Mouse (Mus musculus) hindbrain, embryonic 10.5 days (tissue): ENCODE results near the gene Pcdh19. TPM values are rescaled to one million over a fixed set of nuclear protein-coding genes. Genes with fewer than 3 reads are reported as not detected.
"Not testable (repeated sequence)": the region's sequence is repeated elsewhere in the genome, so short reads cannot be mapped to it uniquely, and the experiment has no call there.

Experiments
- DNase-seq: peaks from one replicate; pipeline ENCODE4 v3.0.0-alpha.2; 2017; ENCODE audit warnings: low spot score
- H3K27ac ChIP-seq: fragments of 300-500 bp; sonication (generic); 2 replicates; pipeline ENCODE4 v1.5.1; 2016; ENCODE audit warnings: mild to moderate bottlenecking, moderate library complexity
- H3K27me3 ChIP-seq: fragments of 300-500 bp; sonication (generic); 2 replicates; pipeline ENCODE4 v1.6.1; 2016; ENCODE audit warnings: mild to moderate bottlenecking; ENCODE audit not compliant: poor library complexity, insufficient read depth, severe bottlenecking
- H3K36me3 ChIP-seq: fragments of 300-500 bp; sonication (generic); 2 replicates; pipeline ENCODE4 v1.6.1; 2016; ENCODE audit warnings: mild to moderate bottlenecking, moderate library complexity
- H3K4me1 ChIP-seq: fragments of 300-500 bp; sonication (generic); replicated peaks from 2 replicates; pipeline ENCODE4 v1.6.1; 2016; ENCODE audit warnings: mild to moderate bottlenecking
- H3K4me3 ChIP-seq: fragments of 300-500 bp; sonication (generic); 2 replicates; pipeline ENCODE4 v1.5.1; 2016; ENCODE audit warnings: mild to moderate bottlenecking, moderate library complexity
- H3K9me3 ChIP-seq: fragments of 300-500 bp; sonication (generic); 2 replicates; pipeline ENCODE4 v1.6.1; 2016; ENCODE audit warnings: mild to moderate bottlenecking, moderate library complexity
- WGBS: fragments of 180-500 bp; shearing (Covaris S2); methylation state at CpG from one replicate; pipeline ENCODE4 v1.1.7; 2016; 5-methylcytosine and 5-hydroxymethylcytosine counted together
- polyA plus RNA-seq: library from polyadenylated mRNA; unstranded; fragments of >200 nt; fragmentation: Nextera tagmentation; extraction: Ambion mirVana; gene quantifications from 2 replicates; pipeline ENCODE4 v1.2.1, GENCODE M21; 2016

Pcdh19 gene
- polyA plus RNA-seq: 2.8 and 3.1 TPM in 2 replicates

DNA sequence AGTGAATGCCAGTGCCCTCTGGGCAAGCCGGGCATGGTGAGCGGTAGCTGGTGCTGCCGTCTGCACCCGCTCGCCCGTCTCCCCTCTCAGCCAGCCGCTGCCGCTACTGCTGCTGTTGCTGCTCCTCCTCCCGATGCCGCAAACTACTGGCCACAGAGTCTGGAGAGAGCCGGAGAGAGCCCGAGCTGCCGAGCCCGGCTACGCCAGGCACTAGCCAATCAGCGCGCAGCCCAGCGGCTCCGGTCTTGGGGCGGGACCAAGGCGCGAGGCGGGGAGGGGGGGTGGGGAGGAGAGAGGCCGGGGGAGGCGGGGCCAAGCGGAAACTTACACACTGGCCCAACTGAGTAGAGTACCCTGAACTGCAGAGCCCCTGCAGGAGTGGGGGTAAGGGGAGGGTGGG, at the start of gene Pcdh19:
Gene Pcdh19, minus strand, starts transcription at position 148 of the 400 bp plus-strand sequence.
- H3K9me3 ChIP-seq: peaks cover 8% of the 10 kb centered on the region
- 0 out of 2 replicates have a peak, but pooled peaks cover 15% of the 10 kb centered on the region for H3K4me1 ChIP-seq
- peaks cover 54% of the 10 kb centered on the region for H3K27me3 ChIP-seq
- H3K27ac ChIP-seq: peak within 1 kb of the TSS; percentile 80
- 34% methylated on average over 24 of the region's 26 CpGs for WGBS
- no peaks in the 10 kb centered on the region for H3K36me3 ChIP-seq
- DNase-seq: peak; percentile 85
- peak within 1 kb of the TSS; percentile 63 for H3K4me3 ChIP-seq

DNA sequence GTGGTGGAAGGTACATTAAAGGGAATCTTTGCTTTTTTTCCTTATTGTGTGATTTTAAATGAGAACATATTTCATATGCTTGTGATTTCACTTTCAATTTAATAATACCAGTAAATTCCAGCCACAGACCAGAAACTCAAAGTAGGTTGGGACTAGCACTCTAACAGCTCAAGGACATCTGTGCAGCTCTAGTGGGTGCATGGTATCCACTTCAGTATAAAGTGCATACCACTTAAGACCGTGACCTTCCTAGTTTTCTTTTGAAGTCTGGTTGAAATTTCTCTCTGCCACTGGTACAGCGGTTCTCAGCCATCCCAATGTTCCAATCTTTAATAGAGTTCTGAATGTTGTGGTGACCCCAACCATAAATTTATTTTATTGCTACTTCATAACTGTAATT, 47.1 kb upstream of the Pcdh19 start:
- 96% methylated on average over 2 of the region's 2 CpGs for WGBS

DNA sequence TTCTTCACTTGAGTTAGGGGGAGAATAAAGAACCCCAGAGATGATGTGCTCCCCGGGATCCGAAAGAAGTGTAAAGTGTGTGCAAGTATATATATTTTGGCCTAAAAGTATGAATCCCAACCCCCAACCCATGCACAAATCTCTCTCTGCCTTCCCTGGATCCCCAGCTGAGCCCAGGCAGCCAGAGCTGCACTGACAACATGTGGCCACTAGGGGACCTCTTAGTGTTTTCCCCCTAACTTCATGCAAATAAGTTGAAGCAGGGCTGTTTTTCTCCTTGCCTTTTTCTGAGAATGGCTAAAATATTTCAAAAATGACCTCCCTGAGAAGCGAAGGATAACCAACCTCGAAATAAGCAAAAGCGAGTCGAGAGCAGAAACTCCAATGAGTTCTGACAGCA, 46.2 kb upstream of the Pcdh19 start:
- H3K9me3 ChIP-seq: no peaks in the 10 kb centered on the region
- peak; percentile 23 for DNase-seq
- H3K4me1 ChIP-seq: no peaks in the 10 kb centered on the region
- H3K4me3 ChIP-seq: no peak overlapping the region
- no peak overlapping the region for H3K27ac ChIP-seq
- H3K27me3 ChIP-seq: no peaks in the 10 kb centered on the region
- no peaks in the 10 kb centered on the region for H3K36me3 ChIP-seq
- WGBS: 47% methylated on average over 6 of the region's 6 CpGs

More for the DNA sequence above, 47.1 kb upstream of the Pcdh19 start:
- DNase-seq: no peak
- Histone ChIP-seq H3K27me3 (no peaks in the 10 kb centered on the region), H3K4me3 (no peak overlapping the region), H3K27ac (no peak overlapping the region), H3K4me1 (no peaks in the 10 kb centered on the region), H3K9me3 (no peaks in the 10 kb centered on the region), H3K36me3 (no peaks in the 10 kb centered on the region)

DNA sequence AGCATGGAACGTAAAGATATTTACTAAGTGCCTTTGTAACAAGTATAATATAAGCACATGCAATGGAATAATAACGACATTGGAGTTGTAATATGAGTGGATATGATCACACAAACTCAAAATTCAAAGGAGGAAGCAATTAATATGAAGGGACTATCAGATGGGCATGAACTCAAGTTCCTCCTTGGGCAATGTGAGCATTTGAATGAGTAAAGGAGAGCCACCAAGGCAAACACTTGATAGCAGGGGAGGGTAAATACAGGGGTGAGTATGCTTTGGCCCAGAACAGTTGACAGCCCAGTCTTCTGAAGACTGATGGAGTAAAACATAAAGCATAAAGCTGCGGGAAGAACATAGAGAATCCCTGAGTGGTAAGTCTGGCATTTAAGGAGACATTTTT, 32.7 kb upstream of the Pcdh19 start:
- no peaks in the 10 kb centered on the region for H3K4me1 ChIP-seq
- 85% methylated on average over 3 of the region's 3 CpGs for WGBS

DNA sequence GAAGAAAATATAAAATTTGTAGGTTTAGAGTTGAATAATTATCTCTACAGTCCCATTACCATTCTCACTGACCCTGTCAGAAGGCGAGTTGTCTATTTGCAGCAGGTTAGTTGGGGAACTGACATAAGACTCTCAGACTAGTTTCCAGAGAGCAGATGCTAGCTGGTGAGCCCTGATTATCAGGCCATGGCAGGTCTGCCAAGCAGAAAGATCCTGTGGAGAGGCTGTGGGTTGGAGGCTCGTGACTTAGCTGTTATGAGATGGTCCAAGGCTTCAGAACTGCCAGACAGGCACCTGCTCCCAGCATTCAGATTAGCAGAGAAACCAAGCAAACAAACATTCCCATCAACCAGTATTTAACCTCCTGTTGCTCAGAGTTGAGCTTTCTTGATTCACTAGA, 21.8 kb upstream of the Pcdh19 start:
- no peak for DNase-seq
- Histone ChIP-seq H3K4me3 (no peak overlapping the region), H3K27ac (no peak overlapping the region), H3K36me3 (no peaks in the 10 kb centered on the region), H3K9me3 (no peaks in the 10 kb centered on the region), H3K27me3 (no peaks in the 10 kb centered on the region; the same call in 1 of the 2 replicates), H3K4me1 (no peaks in the 10 kb centered on the region)
- WGBS: 65% methylated on average over 2 of the region's 2 CpGs

More for the DNA sequence above, 32.7 kb upstream of the Pcdh19 start:
- Histone ChIP-seq H3K27me3 (no peaks in the 10 kb centered on the region), H3K36me3 (no peaks in the 10 kb centered on the region), H3K27ac (no peak overlapping the region), H3K9me3 (no peaks in the 10 kb centered on the region), H3K4me3 (no peak overlapping the region)
- DNase-seq: no peak

DNA sequence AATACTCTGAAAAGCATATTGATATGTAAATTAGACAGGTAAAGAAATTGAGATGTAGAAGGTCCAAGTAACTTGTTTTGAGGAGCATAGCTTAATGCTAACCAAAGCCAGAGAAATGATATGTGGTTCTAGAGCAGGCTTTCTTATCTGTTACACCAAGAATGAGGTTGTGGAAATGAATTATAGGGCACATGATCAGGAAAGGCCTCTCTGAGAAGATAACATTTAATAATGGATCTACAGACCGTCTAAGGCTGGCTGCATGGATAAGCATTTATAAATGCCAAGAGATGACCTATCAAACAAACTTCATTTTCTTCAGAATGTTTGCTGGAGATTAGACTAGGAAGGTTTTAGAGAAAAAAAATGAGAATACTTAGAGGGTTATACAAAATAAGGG, 14.1 kb upstream of the Pcdh19 start:
- 93% methylated on average over 1 of the region's 1 CpGs for WGBS

DNA sequence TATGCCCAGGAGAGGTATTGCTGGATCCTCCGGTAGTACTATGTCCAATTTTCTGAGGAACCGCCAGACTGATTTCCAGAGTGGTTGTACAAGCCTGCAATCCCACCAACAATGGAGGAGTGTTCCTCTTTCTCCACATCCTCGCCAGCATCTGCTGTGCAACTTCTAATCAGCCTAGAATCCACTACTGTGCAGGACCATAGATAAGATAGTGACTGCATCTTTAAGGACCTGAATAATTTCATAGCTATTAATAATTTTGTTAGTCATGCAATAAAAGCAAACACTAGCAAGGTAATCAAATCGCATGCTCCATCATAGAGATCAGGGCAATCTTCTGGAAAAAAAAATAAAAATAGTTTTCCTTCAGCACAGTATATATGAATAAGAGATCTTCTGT, 9.1 kb upstream of the Pcdh19 start:
- H3K27ac ChIP-seq, H3K27me3 ChIP-seq, H3K36me3 ChIP-seq, DNase-seq, H3K9me3 ChIP-seq, H3K4me1 ChIP-seq, H3K4me3 ChIP-seq: not testable (repeated sequence)
- 88% methylated on average over 3 of the region's 4 CpGs for WGBS

More for the DNA sequence above, 14.1 kb upstream of the Pcdh19 start:
- H3K4me1 ChIP-seq: no peaks in the 10 kb centered on the region
- no peaks in the 10 kb centered on the region for H3K27me3 ChIP-seq
- no peak for DNase-seq
- no peak overlapping the region for H3K27ac ChIP-seq
- H3K9me3 ChIP-seq: no peaks in the 10 kb centered on the region
- no peaks in the 10 kb centered on the region for H3K36me3 ChIP-seq
- no peak overlapping the region for H3K4me3 ChIP-seq

DNA sequence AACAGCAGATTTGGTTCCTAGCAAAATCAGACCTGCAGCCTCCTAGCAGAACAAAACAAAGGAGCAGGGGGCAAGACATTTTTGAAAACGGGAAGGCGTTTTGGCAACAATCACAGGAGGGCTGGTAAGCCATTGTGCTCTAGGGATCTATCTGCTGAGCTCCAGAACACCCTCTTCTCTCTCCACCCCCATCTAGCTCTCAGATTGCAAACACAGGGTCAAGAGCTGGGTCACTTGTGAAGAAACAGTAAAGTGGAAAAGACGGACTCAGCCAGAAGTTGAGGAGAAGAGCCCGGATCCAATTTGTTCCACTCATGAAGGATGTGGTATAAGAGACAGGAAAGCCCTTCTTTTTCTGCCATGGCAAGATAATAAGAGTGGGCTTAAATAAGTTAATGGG, 7.7 kb upstream of the Pcdh19 start:
- H3K4me3 ChIP-seq: no peak overlapping the region
- H3K9me3 ChIP-seq: no peaks in the 10 kb centered on the region
- 34% methylated on average over 4 of the region's 4 CpGs for WGBS
- no peak for DNase-seq
- H3K27ac ChIP-seq: no peak overlapping the region
- 0 out of 2 replicates have a peak, but pooled peaks cover 4% of the 10 kb centered on the region for H3K27me3 ChIP-seq
- H3K36me3 ChIP-seq: no peaks in the 10 kb centered on the region
- H3K4me1 ChIP-seq: no peaks in the 10 kb centered on the region

DNA sequence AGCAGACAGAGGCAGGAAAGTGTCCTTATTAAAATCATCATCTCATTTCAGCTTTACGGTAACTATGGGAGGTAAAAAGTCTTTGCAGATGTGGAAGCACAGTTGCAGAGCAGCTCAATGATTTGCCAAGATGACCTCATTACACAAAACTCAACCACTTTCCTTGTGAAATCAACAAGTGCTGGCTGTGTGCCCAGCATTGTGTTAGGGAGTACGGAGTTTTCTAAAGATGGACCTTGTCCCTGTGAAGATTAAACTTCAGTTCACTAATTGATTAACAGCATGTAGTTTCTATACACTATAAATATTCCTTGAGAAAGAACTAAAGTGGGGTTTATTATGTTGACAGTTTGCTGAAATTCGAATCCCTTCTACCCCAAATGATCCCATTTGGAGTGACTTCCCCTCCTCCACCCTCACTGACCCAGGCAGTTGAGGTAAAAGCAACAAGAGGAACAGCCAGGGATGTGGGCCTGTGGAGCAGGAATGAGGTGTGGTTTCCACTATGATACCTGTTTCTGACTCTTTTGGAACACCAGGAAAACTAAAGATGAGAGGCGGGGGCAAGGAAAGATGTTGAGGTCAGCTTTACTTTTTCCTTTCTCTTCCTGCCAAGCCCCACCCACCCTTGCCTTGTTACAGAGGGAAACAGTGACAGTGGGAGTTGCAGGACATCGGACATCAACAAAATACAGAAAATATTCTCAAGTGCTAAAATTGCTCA, 4.4 kb upstream of the Pcdh19 start:
- H3K27ac ChIP-seq: no peak overlapping the region
- no peaks in the 10 kb centered on the region for H3K36me3 ChIP-seq
- H3K9me3 ChIP-seq: no peaks in the 10 kb centered on the region
- WGBS: 82% methylated on average over 5 of the region's 5 CpGs
- DNase-seq: no peak
- H3K4me3 ChIP-seq: no peak overlapping the region
- peaks cover 16% of the 10 kb centered on the region for H3K27me3 ChIP-seq
- no peaks in the 10 kb centered on the region for H3K4me1 ChIP-seq

DNA sequence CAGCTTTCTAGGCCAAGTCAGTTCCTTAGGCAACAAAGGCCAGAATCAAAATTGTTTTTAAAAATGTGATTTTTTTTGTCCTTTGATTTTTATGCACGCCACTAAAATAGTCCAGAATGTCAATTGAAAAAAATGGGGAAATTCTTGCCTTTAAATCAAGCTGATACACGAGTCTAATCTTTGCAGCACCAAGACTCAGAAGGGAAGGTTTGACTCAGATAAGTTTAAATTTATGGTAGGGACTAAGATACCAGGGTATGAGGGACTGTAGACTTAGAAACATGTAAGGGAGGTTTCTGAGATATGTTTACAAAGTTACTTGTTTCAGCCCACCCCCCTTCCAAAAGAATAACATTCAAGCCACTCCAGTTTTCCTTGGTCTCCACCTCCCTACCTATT, 3.6 kb upstream of the Pcdh19 start:
- no peak overlapping the region for H3K27ac ChIP-seq
- WGBS: 48% methylated on average over 2 of the region's 2 CpGs
- no peaks in the 10 kb centered on the region for H3K4me1 ChIP-seq
- H3K27me3 ChIP-seq: peaks cover 21% of the 10 kb centered on the region
- no peaks in the 10 kb centered on the region for H3K36me3 ChIP-seq
- H3K4me3 ChIP-seq: no peak overlapping the region
- DNase-seq: no peak
- H3K9me3 ChIP-seq: peaks cover 3% of the 10 kb centered on the region; the same call in 1 of the 2 replicates

DNA sequence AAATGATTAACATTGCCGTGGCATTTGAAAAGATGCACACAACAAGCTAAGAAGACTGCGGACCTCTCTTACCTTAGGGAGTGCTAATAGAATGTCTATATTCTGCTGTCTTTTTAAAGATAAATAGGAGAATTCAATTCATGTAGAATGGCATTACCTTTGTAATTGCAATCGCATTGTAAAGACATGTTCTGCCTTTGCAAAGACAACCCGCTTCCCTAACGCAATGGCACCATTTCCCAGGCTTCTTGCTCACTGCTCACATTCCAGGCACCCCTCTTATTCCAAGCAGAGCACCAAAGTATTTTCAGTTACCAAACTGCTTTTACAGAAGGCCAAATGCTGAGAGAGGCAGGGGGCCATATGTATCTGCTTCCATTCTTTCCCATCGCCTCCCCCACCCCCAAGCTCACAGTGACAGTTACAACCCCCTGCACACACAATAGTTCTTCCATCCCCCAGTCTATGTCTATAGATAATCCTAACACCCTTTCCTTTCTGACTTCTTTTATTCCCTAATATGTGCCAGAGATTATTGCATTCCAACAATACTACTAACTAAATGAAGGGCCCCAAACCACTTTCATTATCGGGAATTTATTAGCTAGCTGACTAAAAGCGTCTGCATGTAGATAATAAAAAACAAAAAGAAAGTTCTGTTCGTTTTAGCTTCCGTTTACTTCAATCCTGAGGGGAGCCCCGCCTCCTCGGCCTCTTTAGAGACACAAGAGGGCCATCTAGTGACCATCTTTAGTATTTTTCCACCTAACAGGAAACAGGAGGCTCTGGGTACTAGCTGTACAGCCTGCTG, 3.0 kb upstream of the Pcdh19 start:
- Histone ChIP-seq H3K4me3 (peak overlapping the region; percentile 63), H3K27ac (no peak overlapping the region), H3K36me3 (no peaks in the 10 kb centered on the region), H3K4me1 (0 out of 2 replicates have a peak, but pooled peaks cover 2% of the 10 kb centered on the region), H3K27me3 (peaks cover 27% of the 10 kb centered on the region), H3K9me3 (peaks cover 8% of the 10 kb centered on the region)
- WGBS: 17% methylated on average over 12 of the region's 12 CpGs
- peak; percentile 32 for DNase-seq

DNA sequence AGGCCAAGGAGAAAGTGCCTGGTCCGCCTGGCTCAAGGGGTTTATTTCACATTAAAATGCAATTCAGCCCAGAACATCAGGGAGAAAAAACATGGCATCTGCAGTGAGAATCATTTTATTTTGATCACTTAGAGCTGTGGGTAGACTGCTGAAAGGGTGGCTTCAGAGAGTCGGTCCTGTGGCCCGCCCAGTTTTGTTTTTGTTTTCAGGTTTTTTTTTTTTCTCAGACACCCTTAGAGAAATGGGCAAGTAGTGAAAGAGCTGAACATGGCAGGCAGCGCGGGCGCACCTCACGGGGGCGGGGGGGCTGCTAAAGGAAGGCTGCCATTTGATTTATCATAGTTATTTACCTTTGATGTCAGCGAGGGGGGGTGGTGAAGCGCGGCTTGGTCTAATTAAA, 2.0 kb upstream of the Pcdh19 start:
- 19% methylated on average over 11 of the region's 11 CpGs for WGBS
- no peak for DNase-seq
- peak overlapping the region; percentile 63 for H3K4me3 ChIP-seq
- H3K27ac ChIP-seq: no peak overlapping the region
- peaks cover 37% of the 10 kb centered on the region for H3K27me3 ChIP-seq
- peaks cover 8% of the 10 kb centered on the region for H3K9me3 ChIP-seq
- no peaks in the 10 kb centered on the region for H3K36me3 ChIP-seq
- 0 out of 2 replicates have a peak, but pooled peaks cover 8% of the 10 kb centered on the region for H3K4me1 ChIP-seq
